Comparison of ENCODE assay signal across 25 mouse cellular contexts in genomic region chr4:124856294-124856693, GRCm38 (mm10). TPM values are rescaled to one million over a fixed set of nuclear protein-coding genes. Genes with fewer than 3 reads are reported as not detected.
A peak's percentile ranks its signal among the peaks of the same experiment; 100 is the strongest.
DNase-seq lines count a peak whose midpoint lies in the region; ATAC-seq and TF ChIP-seq lines count a peak whose summit lies in the region.
"Had no signal": no experiment of that assay in that cellular context is flagged by ENCODE, and none has a peak within 500 bp of the region (broad histone marks: within the 10 kb centered on the region; RNA-seq: fewer than 3 reads in every experiment).

No protein-coding gene starts in this region.

- no peak for TF ChIP-seq CTCF in layer of hippocampus, adult 2 months (conservative IDR thresholded peaks at IDR 0.05)

- ATAC-seq in cerebellum, adult (ENCODE audit: insufficient number of reproducible peaks, low FRiP score, low TSS enrichment) = no peak
- ATAC-seq: forebrain, embryonic 15.5 days had no signal

- H3K4me3 ChIP-seq in layer of hippocampus, adult 2 months = no peak overlapping the region
- H3K4me3 ChIP-seq: forebrain, embryonic 12.5 days; forebrain, embryonic 15.5 days; gastrocnemius, adult 2 months; hindbrain, embryonic 12.5 days; hindbrain, embryonic 15.5 days had no signal

- H3K27ac ChIP-seq in layer of hippocampus, adult 2 months = peak overlapping the region; percentile 65
- H3K27ac ChIP-seq: forebrain, embryonic 12.5 days; forebrain, embryonic 15.5 days; gastrocnemius, adult 2 months; hindbrain, embryonic 12.5 days; hindbrain, embryonic 15.5 days had no signal

- peak in 1 of 2 experiments; percentile 60 for DNase-seq in layer of hippocampus, adult 2 months (ENCODE audit: low spot score in 2 of 2)
- no peak for DNase-seq in layer of hippocampus, postnatal 14 days (ENCODE audit: low spot score in 2 of 2)
- peak; percentile 67 for DNase-seq in right cerebral cortex, adult 18-20 months
- DNase-seq in right cerebral cortex, postnatal 14 days = no peak
- peak; percentile 67 for DNase-seq in brain, adult 2 months (ENCODE audit: low read depth, low spot score)
- DNase-seq: adrenal gland, adult 2 months; adrenal gland, postnatal 14 days; B cell, adult 2 months; cerebellum, adult 18-20 months; cerebellum, adult 9-10 months; cerebellum, postnatal 14 days; gastrocnemius, adult 2 months; gastrocnemius, postnatal 14 days; heart, adult 11 months had no signal

RNA-seq across cellular contexts. Expression of gene 1110065P20Rik, which starts 5.3 kb away (rescaled TPM):
- 10 to 100 TPM; 72.0 to 94.5 TPM for total RNA-seq in layer of hippocampus, adult 2 months (2021)
- total RNA-seq in layer of hippocampus, postnatal 14 days (2021) = 100 to 1,000 TPM; 101 to 106 TPM

RNA-seq across cellular contexts. Expression of gene Maneal, which starts 5.7 kb away (rescaled TPM):
- 10 to 100 TPM; 52.3 to 54.4 TPM for total RNA-seq in layer of hippocampus, adult 2 months (2021)
- total RNA-seq in layer of hippocampus, postnatal 14 days (2021) = 10 to 100 TPM; 44.3 to 46.1 TPM
- total RNA-seq: hematopoietic stem cell, adult 5-6 weeks had no signal

RNA-seq across cellular contexts. Expression of gene Yrdc, which starts 5.8 kb away (rescaled TPM):
- 10 to 100 TPM; 30.3 to 38.0 TPM for total RNA-seq in layer of hippocampus, adult 2 months (2021)
- 10 to 100 TPM; 28.0 to 28.4 TPM for total RNA-seq in layer of hippocampus, postnatal 14 days (2021)

RNA-seq across cellular contexts. Expression of gene Epha10, which starts 24.4 kb away (rescaled TPM):
- 10 to 100 TPM; 42.5 to 51.3 TPM for total RNA-seq in layer of hippocampus, adult 2 months (2021)
- total RNA-seq in layer of hippocampus, postnatal 14 days (2021) = 10 to 100 TPM; 16.1 to 23.6 TPM
- total RNA-seq: CH12.LX; gastrocnemius, adult 2 months; gastrocnemius, postnatal 14 days; gastrocnemius, postnatal 4 days; heart, adult 8-10 months; heart, postnatal 25 days; hematopoietic stem cell, adult 5-6 weeks; MEL had no signal

RNA-seq across cellular contexts. Expression of gene Mtf1, which starts 54.4 kb away (rescaled TPM):
- total RNA-seq in layer of hippocampus, adult 2 months (2021) = 10 to 100 TPM; 24.6 to 24.8 TPM
- 10 to 100 TPM; 24.6 to 27.5 TPM for total RNA-seq in layer of hippocampus, postnatal 14 days (2021)

Comparison
In these comparisons a context has a peak if more than half of its experiments do, and no peak if none do; other contexts are left out.
1. DNase-seq: peak in right cerebral cortex, adult 18-20 months (single experiment) and brain, adult 2 months (single experiment); none in layer of hippocampus, postnatal 14 days (0 of 2) and right cerebral cortex, postnatal 14 days (single experiment).